Mouse (Mus musculus) cerebellum, postnatal 10 days (tissue): Measurements from ENCODE around the gene Slamf8.

Source experiments
- DNase-seq, 2 experiments: peaks; one replicate each; pipeline ENCODE4 v3.0.0; 2021; ENCODE audit warnings: mixed read lengths in 2 of 2

The Slamf8 gene

GRCm38 (mm10) chr1:172593321-172593720, 3.0 kb upstream of the Slamf8 start:
- no peak for DNase-seq

- DNase-seq, result peak; percentile 38 to 40
Observed at GRCm38 (mm10) chr1:172585612-172586567, 4.5 kb downstream of the Slamf8 start.

- DNase-seq, result no peak
Observed at GRCm38 (mm10) chr1:172585026-172585425, 5.3 kb downstream of the Slamf8 start.

- DNase-seq, result no peak
Observed at GRCm38 (mm10) chr1:172584271-172584670, 6.1 kb downstream of the Slamf8 start.

- no peak for DNase-seq
Observed at GRCm38 (mm10) chr1:172582436-172582835, 7.9 kb downstream of the Slamf8 start.

- DNase-seq, result no peak
Observed at GRCm38 (mm10) chr1:172580116-172580515, 10.3 kb downstream of the Slamf8 start.

GRCm38 (mm10) chr1:172567758-172568157, 22.6 kb downstream of the Slamf8 start:
- no peak for DNase-seq

- no peak for DNase-seq
Observed at GRCm38 (mm10) chr1:172566131-172566530, 24.2 kb downstream of the Slamf8 start.

GRCm38 (mm10) chr1:172563465-172563828, 26.9 kb downstream of the Slamf8 start:
- DNase-seq, result no peak

GRCm38 (mm10) chr1:172562641-172563464, 27.5 kb downstream of the Slamf8 start:
- DNase-seq, result peak; percentile 82 to 86

GRCm38 (mm10) chr1:172555638-172556037, 34.7 kb downstream of the Slamf8 start, which contains the start of gene Vsig8:
Gene Vsig8, plus strand, starts transcription at chr1:172555938.
- no peak for DNase-seq

GRCm38 (mm10) chr1:172552623-172553022, 37.7 kb downstream of the Slamf8 start:
- DNase-seq, result no peak

- DNase-seq, result peak; percentile 40 to 42
Observed at GRCm38 (mm10) chr1:172551009-172551408, 39.4 kb downstream of the Slamf8 start.

GRCm38 (mm10) chr1:172550551-172550951, 39.8 kb downstream of the Slamf8 start:
- peak; percentile 34 to 35 for DNase-seq

GRCm38 (mm10) chr1:172549717-172550116, 40.7 kb downstream of the Slamf8 start:
- DNase-seq, result no peak

- no peak for DNase-seq
Observed at GRCm38 (mm10) chr1:172549314-172549713, 41.1 kb downstream of the Slamf8 start.

GRCm38 (mm10) chr1:172548501-172548900, 41.9 kb downstream of the Slamf8 start:
- no peak for DNase-seq

- DNase-seq, result no peak
Observed at GRCm38 (mm10) chr1:172546062-172546461, 44.3 kb downstream of the Slamf8 start.

GRCm38 (mm10) chr1:172540283-172540820, 50.0 kb downstream of the Slamf8 start:
- no peak for DNase-seq

- peak; percentile 43 to 45 for DNase-seq
Observed at GRCm38 (mm10) chr1:172539827-172540226, 50.5 kb downstream of the Slamf8 start.

- peak; percentile 66 to 73 for DNase-seq
Observed at GRCm38 (mm10) chr1:172535116-172535515, 55.3 kb downstream of the Slamf8 start.

- DNase-seq, result peak; percentile 72 to 78
Observed at GRCm38 (mm10) chr1:172532551-172532950, 57.8 kb downstream of the Slamf8 start.
